Mouse (Mus musculus): ENCODE results near the gene Hes3. TPM values are rescaled to one million over a fixed set of nuclear protein-coding genes. Genes with fewer than 3 reads are reported as not detected.

Hes3 gene
- polyA plus RNA-seq, 1 experiment from 2014 or later: 1.2 TPM

DNA sequence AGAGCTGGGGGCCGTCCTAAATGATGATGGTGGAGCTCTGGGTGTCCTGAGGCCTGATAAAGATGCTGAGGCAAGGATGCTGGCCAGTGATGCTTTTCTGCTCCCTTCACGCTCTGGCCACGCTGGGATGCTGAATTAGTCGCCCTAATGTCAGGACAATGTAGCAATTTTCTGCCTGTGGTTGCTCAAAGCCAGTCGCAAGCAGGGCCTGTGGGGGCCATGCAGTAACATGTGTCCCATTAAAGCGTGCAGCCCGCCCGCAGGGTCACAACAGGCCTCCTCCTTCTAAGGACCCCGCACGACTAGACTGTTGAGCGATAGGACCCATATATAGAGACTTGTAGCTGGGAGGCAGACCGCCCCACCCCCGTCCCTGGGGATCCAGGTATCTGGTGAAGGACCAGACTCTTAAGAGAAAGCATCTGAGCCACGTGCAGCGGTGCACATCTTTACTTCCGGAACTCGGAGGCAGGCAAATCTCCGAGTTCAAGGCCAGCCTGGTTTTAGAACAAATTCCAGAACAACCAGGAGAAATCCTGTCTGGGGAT is 3.0 kb downstream of the Hes3 start:
- H3K27me3 ChIP-seq (ENCODE audit: control insufficient read depth, insufficient read depth, low read length): peaks cover 90% of the 10 kb centered on the region
- whole genome bisulfite sequencing: 8% methylated on average over 18 of the region's 18 CpGs
- H3K27ac ChIP-seq (replicated peaks; ENCODE audit: low read depth, low read length): no peak overlapping the region
- peaks cover 44% of the 10 kb centered on the region for H3K4me1 ChIP-seq (ENCODE audit: control insufficient read depth, insufficient read depth, low read length)
- DNase-seq: peak; percentile 63
- H3K36me3 ChIP-seq (ENCODE audit: control insufficient read depth, insufficient read depth, low read length): no peaks in the 10 kb centered on the region
- H3K4me2 ChIP-seq (ENCODE audit: low read length): no peak overlapping the region
- H3K9me3 ChIP-seq (ENCODE audit: control insufficient read depth, low read length): no peaks in the 10 kb centered on the region
- ATAC-seq (ENCODE audit: low FRiP score, low TSS enrichment): no peak
- H3K4me3 ChIP-seq (replicated peaks; ENCODE audit: low read depth, low read length): no peak overlapping the region
- no peak overlapping the region for H3K9ac ChIP-seq (replicated peaks; ENCODE audit: low read length)

DNA sequence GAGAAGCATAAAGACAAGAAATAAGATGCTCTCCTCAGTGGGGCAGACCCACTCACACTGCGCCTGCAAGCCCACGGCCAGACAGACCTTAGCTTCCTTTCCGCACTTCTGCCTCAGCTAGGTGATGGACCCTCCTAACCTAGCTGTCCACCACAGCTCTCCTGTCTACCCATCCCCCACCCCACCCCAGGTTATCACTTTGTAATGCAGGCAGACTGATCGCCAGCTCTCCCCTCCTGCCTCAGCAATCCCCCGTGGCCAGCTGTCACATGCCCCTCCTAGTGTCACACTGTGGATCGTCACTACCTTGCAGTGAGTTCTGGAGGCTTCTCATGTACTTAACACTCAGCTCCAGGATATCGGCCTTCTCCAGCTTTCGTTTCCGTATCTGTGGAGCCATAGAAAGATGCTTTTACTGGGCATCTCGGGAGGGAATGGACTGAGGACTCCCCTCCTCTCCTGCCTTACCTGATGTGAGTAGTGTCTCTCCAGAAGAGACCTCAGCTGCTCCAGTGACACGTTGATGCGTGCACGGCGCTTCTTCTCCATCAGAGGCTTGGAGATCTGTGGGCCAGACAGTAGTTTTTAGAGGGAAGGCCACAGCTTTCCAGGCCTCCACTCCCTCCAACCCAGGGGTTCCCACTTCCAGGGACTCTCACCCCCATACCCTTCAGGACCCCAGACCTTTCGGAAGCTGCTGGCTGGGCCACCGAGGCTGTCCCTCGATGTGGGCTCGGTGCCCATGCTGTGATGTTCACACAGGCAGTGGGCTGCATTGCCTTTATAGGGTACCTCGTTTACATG is 3.9 kb downstream of the Hes3 start:
- Histone ChIP-seq H3K27ac (replicated peaks; ENCODE audit: low read depth, low read length) (no peak overlapping the region), H3K4me2 (ENCODE audit: low read length) (peak overlapping the region; percentile 59; the same call in 1 of the 2 replicates), H3K4me3 (replicated peaks; ENCODE audit: low read depth, low read length) (peak overlapping the region; percentile 36; the same call in 1 of the 2 replicates), H3K9ac (replicated peaks; ENCODE audit: low read length) (no peak overlapping the region), H3K27me3 (ENCODE audit: control insufficient read depth, insufficient read depth, low read length) (peaks cover 90% of the 10 kb centered on the region), H3K36me3 (ENCODE audit: control insufficient read depth, insufficient read depth, low read length) (no peaks in the 10 kb centered on the region), H3K9me3 (ENCODE audit: control insufficient read depth, low read length) (no peaks in the 10 kb centered on the region), H3K4me1 (ENCODE audit: control insufficient read depth, insufficient read depth, low read length) (peaks cover 42% of the 10 kb centered on the region)
- WGBS: 4% methylated on average over 19 of the region's 19 CpGs
- ATAC-seq (ENCODE audit: low FRiP score, low TSS enrichment) (no peak), DNase-seq (no peak)

DNA sequence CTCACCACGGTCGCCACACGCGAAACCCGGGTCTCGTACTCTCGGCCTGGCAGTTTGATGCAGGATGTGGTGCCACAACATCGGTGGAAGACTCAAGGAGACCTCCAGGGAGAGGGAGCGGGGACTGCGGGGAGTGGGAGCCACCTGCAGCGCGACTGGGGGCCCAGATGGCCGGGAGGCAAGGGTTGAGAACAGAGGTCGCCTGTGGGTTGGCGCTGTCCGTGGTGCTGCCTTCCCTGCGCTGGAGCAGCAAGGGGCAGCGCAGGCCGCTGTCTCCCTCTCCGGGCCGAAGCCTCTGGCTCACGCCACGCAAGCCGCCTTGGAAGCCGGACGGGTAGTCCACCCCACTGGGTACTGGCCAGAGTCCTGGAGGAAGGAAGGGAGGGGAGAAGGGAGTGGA is 4.6 kb downstream of the Hes3 start:
- H3K4me1 ChIP-seq (ENCODE audit: control insufficient read depth, insufficient read depth, low read length): peaks cover 38% of the 10 kb centered on the region
- H3K27ac ChIP-seq (replicated peaks; ENCODE audit: low read depth, low read length): no peak overlapping the region
- H3K4me2 ChIP-seq (ENCODE audit: low read length): peak overlapping the region; percentile 59
- peak overlapping the region; percentile 49 for H3K9ac ChIP-seq (replicated peaks; ENCODE audit: low read length)
- H3K9me3 ChIP-seq (ENCODE audit: control insufficient read depth, low read length): no peaks in the 10 kb centered on the region
- peaks cover 91% of the 10 kb centered on the region for H3K27me3 ChIP-seq (ENCODE audit: control insufficient read depth, insufficient read depth, low read length)
- ATAC-seq (ENCODE audit: low FRiP score, low TSS enrichment) (no peak), DNase-seq (peak; percentile 59)
- no peaks in the 10 kb centered on the region for H3K36me3 ChIP-seq (ENCODE audit: control insufficient read depth, insufficient read depth, low read length)
- 1% methylated on average over 26 of the region's 26 CpGs for WGBS
- peak overlapping the region; percentile 36 for H3K4me3 ChIP-seq (replicated peaks; ENCODE audit: low read depth, low read length)

DNA sequence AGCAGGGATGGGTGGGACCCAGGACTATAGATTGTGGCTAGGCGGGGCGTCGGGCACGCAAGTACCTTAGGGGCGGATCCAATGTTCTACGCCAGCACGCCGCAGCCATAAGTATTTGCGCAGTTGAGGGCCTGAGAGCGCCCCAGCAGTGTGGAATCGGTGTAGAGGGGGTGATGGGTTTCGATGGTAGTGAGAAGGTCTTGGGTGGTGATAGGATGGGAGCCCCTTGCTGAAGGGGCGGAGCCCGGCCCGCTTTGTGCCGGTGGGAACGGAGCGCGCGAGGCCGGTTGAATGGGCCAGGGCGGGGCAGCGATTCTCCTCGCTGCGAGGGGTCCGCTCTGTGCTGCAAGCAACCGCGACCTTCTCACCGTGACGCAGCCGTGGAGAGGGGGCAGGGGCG is 5.3 kb downstream of the Hes3 start:
- Histone ChIP-seq H3K27ac (replicated peaks; ENCODE audit: low read depth, low read length) (no peak overlapping the region), H3K4me2 (ENCODE audit: low read length) (peak overlapping the region; percentile 59), H3K36me3 (ENCODE audit: control insufficient read depth, insufficient read depth, low read length) (no peaks in the 10 kb centered on the region), H3K9ac (replicated peaks; ENCODE audit: low read length) (peak overlapping the region; percentile 49), H3K27me3 (ENCODE audit: control insufficient read depth, insufficient read depth, low read length) (peaks cover 91% of the 10 kb centered on the region), H3K4me1 (ENCODE audit: control insufficient read depth, insufficient read depth, low read length) (peaks cover 38% of the 10 kb centered on the region), H3K4me3 (replicated peaks; ENCODE audit: low read depth, low read length) (peak overlapping the region; percentile 36), H3K9me3 (ENCODE audit: control insufficient read depth, low read length) (no peaks in the 10 kb centered on the region)
- ATAC-seq (ENCODE audit: low FRiP score, low TSS enrichment) (peak; percentile 32; the same call in 1 of the 2 replicates), DNase-seq (peak; percentile 66)
- 1% methylated on average over 32 of the region's 32 CpGs for WGBS

DNA sequence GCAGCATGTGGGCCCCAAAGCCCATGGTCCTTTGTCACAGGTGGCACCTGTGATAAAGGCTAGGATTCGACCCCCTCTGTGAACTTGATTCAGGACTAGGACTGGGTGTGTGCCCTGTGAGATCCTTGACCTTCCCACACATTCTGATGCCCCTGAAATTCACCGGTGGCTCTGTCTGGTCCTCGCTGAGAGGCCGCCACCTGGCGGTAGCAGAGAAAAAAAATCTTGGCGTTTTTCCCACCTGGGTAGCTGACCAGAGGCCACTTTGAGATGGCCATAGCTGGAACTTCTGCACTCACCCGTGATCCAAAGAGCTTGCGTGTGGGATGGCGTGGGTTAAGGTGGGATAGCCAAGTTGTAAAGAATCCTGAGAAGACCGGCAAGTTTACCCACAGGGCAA is 6.0 kb downstream of the Hes3 start:
- Histone ChIP-seq H3K27me3 (ENCODE audit: control insufficient read depth, insufficient read depth, low read length) (peaks cover 92% of the 10 kb centered on the region), H3K4me3 (replicated peaks; ENCODE audit: low read depth, low read length) (no peak overlapping the region), H3K27ac (replicated peaks; ENCODE audit: low read depth, low read length) (no peak overlapping the region), H3K36me3 (ENCODE audit: control insufficient read depth, insufficient read depth, low read length) (0 out of 2 replicates have a peak, but pooled peaks cover 4% of the 10 kb centered on the region), H3K9me3 (ENCODE audit: control insufficient read depth, low read length) (no peaks in the 10 kb centered on the region), H3K4me2 (ENCODE audit: low read length) (no peak overlapping the region), H3K4me1 (ENCODE audit: control insufficient read depth, insufficient read depth, low read length) (peaks cover 32% of the 10 kb centered on the region), H3K9ac (replicated peaks; ENCODE audit: low read length) (no peak overlapping the region)
- ATAC-seq (ENCODE audit: low FRiP score, low TSS enrichment): no peak
- peak; percentile 85 for DNase-seq
- WGBS: 3% methylated on average over 10 of the region's 10 CpGs

DNA sequence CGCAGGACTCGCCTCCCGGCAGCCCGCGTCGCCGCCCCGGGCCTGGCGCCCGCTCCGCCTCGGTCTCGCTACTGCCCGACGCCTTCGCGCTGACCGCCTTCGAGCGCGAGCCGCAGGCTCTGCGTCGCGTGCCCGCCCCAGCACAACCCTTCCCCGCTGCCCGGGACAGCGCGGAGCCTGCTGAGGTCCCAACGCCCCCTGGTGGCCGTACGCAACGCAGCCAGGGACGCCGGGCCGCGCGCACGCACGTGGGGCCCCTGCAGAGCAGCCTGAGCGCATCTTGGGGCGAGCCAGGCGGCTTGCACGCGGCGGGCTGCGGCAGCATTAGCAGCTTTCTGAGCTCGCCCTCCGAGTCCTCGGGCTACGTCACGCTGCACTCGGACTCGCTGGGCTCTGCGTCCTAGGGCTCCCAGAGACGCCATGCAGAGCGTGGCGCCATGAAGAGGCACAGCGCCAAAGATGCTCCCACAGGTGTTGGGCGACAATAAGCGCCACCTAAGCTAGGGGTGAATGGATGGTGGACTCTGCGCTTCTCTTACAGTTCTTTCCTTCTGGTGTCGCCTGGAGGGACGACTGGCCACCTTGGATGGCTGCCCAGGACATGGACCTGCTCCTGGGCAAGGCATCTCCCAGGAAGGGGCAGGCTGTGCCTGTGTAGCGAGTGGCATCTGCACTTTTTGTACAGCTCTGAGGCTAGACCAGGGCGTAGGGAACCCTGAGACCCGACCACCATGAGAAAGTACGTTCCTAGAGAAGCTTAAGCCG is 8.1 kb downstream of the Hes3 start:
- peak overlapping the region; percentile 56 for H3K4me2 ChIP-seq (ENCODE audit: low read length)
- H3K36me3 ChIP-seq (ENCODE audit: control insufficient read depth, insufficient read depth, low read length): peaks cover 11% of the 10 kb centered on the region; the same call in 1 of the 2 replicates
- 5% methylated on average over 70 of the region's 70 CpGs for WGBS
- H3K4me3 ChIP-seq (replicated peaks; ENCODE audit: low read depth, low read length): peak overlapping the region; percentile 32
- peaks cover 93% of the 10 kb centered on the region for H3K27me3 ChIP-seq (ENCODE audit: control insufficient read depth, insufficient read depth, low read length)
- no peak overlapping the region; the same call in 1 of the 2 replicates for H3K9ac ChIP-seq (replicated peaks; ENCODE audit: low read length)
- ATAC-seq (ENCODE audit: low FRiP score, low TSS enrichment) (peak; percentile 66; the same call in 1 of the 2 replicates), DNase-seq (peak; percentile 92)
- H3K27ac ChIP-seq (replicated peaks; ENCODE audit: low read depth, low read length): no peak overlapping the region
- H3K9me3 ChIP-seq (ENCODE audit: control insufficient read depth, low read length): no peaks in the 10 kb centered on the region
- H3K4me1 ChIP-seq (ENCODE audit: control insufficient read depth, insufficient read depth, low read length): peaks cover 25% of the 10 kb centered on the region

DNA sequence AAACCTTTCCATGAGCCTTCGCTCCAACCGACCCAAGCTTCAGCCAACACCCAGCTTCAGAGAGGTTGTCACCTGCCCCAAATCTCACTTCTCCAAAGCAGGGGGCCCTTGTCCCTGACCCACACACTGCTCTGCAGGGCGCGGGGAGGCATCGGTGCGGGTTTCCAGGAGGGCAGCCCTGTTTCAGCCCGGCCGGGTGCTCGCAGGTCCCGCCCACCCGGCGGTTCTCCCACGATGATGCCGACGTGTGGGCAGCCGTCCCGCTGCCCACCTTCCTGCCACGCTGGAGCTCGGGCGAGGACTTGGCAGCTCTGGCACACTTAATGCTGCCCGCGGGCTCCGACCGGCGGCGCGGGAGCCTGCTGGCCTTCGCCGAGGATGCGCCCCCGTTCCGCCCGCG is 8.7 kb downstream of the Hes3 start:
- DNase-seq: no peak
- Histone ChIP-seq H3K27ac (replicated peaks; ENCODE audit: low read depth, low read length) (no peak overlapping the region), H3K9me3 (ENCODE audit: control insufficient read depth, low read length) (no peaks in the 10 kb centered on the region), H3K36me3 (ENCODE audit: control insufficient read depth, insufficient read depth, low read length) (peaks cover 11% of the 10 kb centered on the region; the same call in 1 of the 2 replicates), H3K4me3 (replicated peaks; ENCODE audit: low read depth, low read length) (peak overlapping the region; percentile 32), H3K4me1 (ENCODE audit: control insufficient read depth, insufficient read depth, low read length) (peaks cover 20% of the 10 kb centered on the region), H3K4me2 (ENCODE audit: low read length) (peak overlapping the region; percentile 56), H3K27me3 (ENCODE audit: control insufficient read depth, insufficient read depth, low read length) (peaks cover 87% of the 10 kb centered on the region), H3K9ac (replicated peaks; ENCODE audit: low read length) (no peak overlapping the region; the same call in 1 of the 2 replicates)
- WGBS: 14% methylated on average over 33 of the region's 34 CpGs
- 0 out of 2 replicates have a peak, but pooled peaks have one; percentile 14 for ATAC-seq (ENCODE audit: low FRiP score, low TSS enrichment)

DNA sequence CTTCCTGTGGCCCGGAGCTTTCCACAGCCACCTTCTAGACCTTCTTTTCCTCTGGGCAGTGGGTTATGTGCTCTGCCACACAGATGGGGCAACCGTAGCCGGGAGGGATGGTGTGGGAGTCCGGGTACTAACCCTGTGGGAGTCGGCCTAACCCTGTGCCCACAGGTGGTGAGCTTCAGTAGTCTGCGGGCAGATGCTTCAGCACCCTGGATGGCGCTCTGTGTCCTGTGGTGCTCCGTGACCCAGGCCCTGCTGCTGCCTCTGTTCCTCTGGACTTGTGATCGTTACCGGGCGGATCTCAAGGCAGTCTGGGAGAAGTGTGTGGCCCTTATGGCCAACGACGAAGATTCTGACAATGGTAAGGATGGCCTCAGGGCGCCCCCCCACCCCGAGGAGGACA is 9.9 kb downstream of the Hes3 start:
- 65% methylated on average over 15 of the region's 15 CpGs for WGBS
- Histone ChIP-seq H3K4me1 (ENCODE audit: control insufficient read depth, insufficient read depth, low read length) (peaks cover 10% of the 10 kb centered on the region), H3K27me3 (ENCODE audit: control insufficient read depth, insufficient read depth, low read length) (peaks cover 85% of the 10 kb centered on the region), H3K4me3 (replicated peaks; ENCODE audit: low read depth, low read length) (no peak overlapping the region), H3K27ac (replicated peaks; ENCODE audit: low read depth, low read length) (no peak overlapping the region), H3K4me2 (ENCODE audit: low read length) (no peak overlapping the region), H3K9ac (replicated peaks; ENCODE audit: low read length) (no peak overlapping the region), H3K9me3 (ENCODE audit: control insufficient read depth, low read length) (no peaks in the 10 kb centered on the region), H3K36me3 (ENCODE audit: control insufficient read depth, insufficient read depth, low read length) (peaks cover 11% of the 10 kb centered on the region; the same call in 1 of the 2 replicates)
- ATAC-seq (ENCODE audit: low FRiP score, low TSS enrichment) (no peak), DNase-seq (no peak)

Data from midbrain, embryonic 14.5 days (tissue).